Mouse (Mus musculus) CH12.LX (cell line): Measurements from ENCODE around the gene Mamdc2.

ENCODE experiments used
- CTCF ChIP-seq, 2 experiments: IDR thresholded peaks in 1 of 2; conservative IDR thresholded peaks in 1 of 2; 2 replicates each; pipeline ENCODE4 v1.5.1; 2011 to 2012; ENCODE audit warnings: low read depth in 2 of 2, low read length in 2 of 2, improper control_type of control experiment in 1 of 2, inconsistent platforms in 1 of 2, mild to moderate bottlenecking in 1 of 2, moderate library complexity in 1 of 2
- EP300 ChIP-seq: IDR thresholded peaks from 2 replicates; pipeline ENCODE4 v1.6.1; 2011; ENCODE audit warnings: low read length, improper control_type of control experiment
- JUN ChIP-seq: IDR thresholded peaks from 2 replicates; pipeline ENCODE4 v1.6.1; 2011; ENCODE audit warnings: low read depth, mild to moderate bottlenecking, low read length, improper control_type of control experiment, moderate library complexity; ENCODE audit not compliant: insufficient read depth
- MAFK ChIP-seq: IDR thresholded peaks from 2 replicates; pipeline ENCODE4 v1.6.1; 2011; ENCODE audit warnings: low read length, improper control_type of control experiment; ENCODE audit not compliant: insufficient replicate concordance
- MAX ChIP-seq: IDR thresholded peaks from 2 replicates; pipeline ENCODE4 v1.6.1; 2011; ENCODE audit warnings: low read length, improper control_type of control experiment
- NRF1 ChIP-seq: IDR thresholded peaks from 2 replicates; pipeline ENCODE4 v1.6.1; 2014; ENCODE audit warnings: low read depth, mild to moderate bottlenecking, inconsistent platforms, low read length, improper control_type of control experiment, moderate library complexity
- PAX5 ChIP-seq: IDR thresholded peaks from 2 replicates; pipeline ENCODE4 v1.6.1; 2012; ENCODE audit warnings: low read length, inconsistent platforms, mixed read lengths
- POLR2A ChIP-seq: IDR thresholded peaks from 2 replicates; pipeline ENCODE4 v1.6.1; 2011; ENCODE audit warnings: low read depth, mild to moderate bottlenecking, improper control_type of control experiment, low read length
- SMC3 ChIP-seq: IDR thresholded peaks from 2 replicates; pipeline ENCODE4 v1.6.1; 2011; ENCODE audit warnings: low read depth, low read length, improper control_type of control experiment
- USF1 ChIP-seq: IDR thresholded peaks from 2 replicates; pipeline ENCODE4 v1.6.1; 2014; ENCODE audit warnings: low read depth, mild to moderate bottlenecking, inconsistent platforms, low read length, improper control_type of control experiment
- USF2 ChIP-seq: conservative IDR thresholded peaks from 2 replicates; pipeline ENCODE4 v1.6.1; 2011; ENCODE audit warnings: low read depth, low read length, improper control_type of control experiment
- ZMIZ1 ChIP-seq: IDR thresholded peaks from 2 replicates; pipeline ENCODE4 v1.6.1; 2012; ENCODE audit warnings: low read depth, mild to moderate bottlenecking, inconsistent platforms, low read length, improper control_type of control experiment

DNA sequence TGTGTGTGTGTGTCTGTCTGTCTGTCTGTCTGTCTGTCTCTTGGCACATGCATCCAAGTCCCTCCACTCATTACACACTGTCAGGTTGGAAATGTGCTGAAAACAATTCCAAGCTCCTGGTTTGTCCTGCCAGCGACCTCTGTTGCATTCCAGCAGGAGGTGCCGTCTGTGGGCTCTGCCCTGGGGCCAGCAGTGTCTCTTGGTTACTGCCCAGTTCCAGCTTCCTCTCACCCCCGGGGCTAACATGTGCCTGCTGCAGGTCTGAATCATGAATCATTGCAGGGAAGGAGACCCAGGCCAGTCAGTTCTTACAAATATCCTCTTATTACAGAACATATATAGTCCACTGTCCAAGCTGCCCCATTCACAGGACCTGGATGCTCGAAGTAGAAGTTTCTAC, 9.2 kb upstream of the Mamdc2 start:
- TF ChIP-seq NRF1 (no peak), CTCF (conservative IDR thresholded peaks at IDR 0.05 in 1 of 2, IDR thresholded peaks at IDR 0.05 in 1 of 2; ENCODE audit: low read depth in 2 of 2, low read length in 2 of 2) (no peak), USF1 (no peak), POLR2A (no peak), SMC3 (no peak), MAX (no peak), MAFK (no peak), EP300 (no peak), PAX5 (no peak), USF2 (no peak), JUN (no peak), ZMIZ1 (no peak)
